Mouse (Mus musculus): ENCODE results near the gene Serpina1f. TPM values are rescaled to one million over a fixed set of nuclear protein-coding genes. Genes with fewer than 3 reads are reported as not detected.
"Not testable (repeated sequence)": the region's sequence is repeated elsewhere in the genome, so short reads cannot be mapped to it uniquely, and the experiment has no call there.

Serpina1f gene
- total RNA-seq, 2 experiments from 2014 or later, result not detected

DNA sequence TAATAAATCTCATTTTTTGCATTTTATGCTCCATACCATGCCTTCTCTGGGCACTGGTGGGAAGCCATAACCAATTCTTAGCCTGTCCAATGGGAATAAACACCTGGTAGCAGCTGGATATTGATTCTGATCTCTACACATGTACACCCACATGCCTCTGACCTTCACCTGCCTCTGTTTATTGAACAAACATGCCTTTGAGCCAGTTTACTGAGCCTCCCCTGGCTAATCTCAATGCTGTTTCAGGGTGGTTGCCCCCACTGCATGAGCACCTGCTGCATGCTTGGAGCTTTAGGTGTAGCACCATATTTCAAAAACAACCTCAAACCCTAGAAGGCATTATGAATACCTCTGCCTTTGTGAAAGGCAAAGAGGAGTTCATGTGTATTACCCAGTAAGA is 33.3 kb downstream of the Serpina1f start:
- not testable (repeated sequence) for DNase-seq

- DNase-seq, result no peak
Measured at GRCm38 (mm10) chr12:103660076-103660475, 35.3 kb downstream of the Serpina1f start.

GRCm38 (mm10) chr12:103659171-103659570 is 36.2 kb downstream of the Serpina1f start:
- no peak for DNase-seq

DNA sequence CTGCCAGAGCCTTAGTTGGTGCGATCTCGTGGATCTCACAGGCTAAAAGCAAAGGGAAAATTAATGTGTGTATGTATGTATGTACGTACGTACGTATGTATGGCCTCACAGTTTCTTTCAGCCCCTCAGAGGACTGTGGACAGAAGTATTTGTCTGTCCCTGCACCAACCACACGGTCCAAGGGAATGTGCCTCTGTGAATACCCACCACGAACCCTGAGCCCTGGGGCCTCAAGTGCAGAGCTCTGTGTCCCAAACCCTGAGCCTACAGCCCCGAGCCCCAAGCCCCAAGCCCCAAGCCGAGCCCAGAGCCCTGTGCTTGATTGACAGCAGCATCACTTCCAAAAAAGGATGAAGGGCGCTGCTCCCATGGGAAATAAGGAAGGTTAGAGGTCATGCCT is 37.3 kb downstream of the Serpina1f start:
- no peak for DNase-seq

- DNase-seq, result no peak
Measured at GRCm38 (mm10) chr12:103656848-103657626, 38.3 kb downstream of the Serpina1f start, which contains the start of gene Serpina6. Serpina6 (minus strand) TSS chr12:103657212.

GRCm38 (mm10) chr12:103655123-103656044 is 39.9 kb downstream of the Serpina1f start:
- no peak for DNase-seq

GRCm38 (mm10) chr12:103653836-103654235 is 41.5 kb downstream of the Serpina1f start:
- DNase-seq, result no peak

DNA sequence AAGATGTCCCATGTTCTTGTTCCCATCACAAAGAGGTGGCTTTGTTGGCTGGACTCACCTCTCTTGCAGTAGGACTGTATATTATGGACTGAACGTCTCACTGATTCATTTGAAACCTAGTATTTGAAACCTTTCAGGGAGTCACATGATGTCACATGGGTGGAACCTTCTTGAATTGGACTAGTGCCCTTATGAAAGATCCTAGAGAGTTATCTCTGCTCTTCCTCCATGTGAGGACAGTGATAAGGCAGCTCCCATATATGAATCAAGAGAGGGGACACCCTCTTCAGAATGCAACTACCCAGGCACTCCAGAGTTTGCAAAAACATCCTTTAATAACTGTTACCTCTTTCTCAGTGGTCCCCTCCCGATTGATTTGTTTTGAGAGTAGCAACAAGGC is 49.0 kb downstream of the Serpina1f start:
- no peak for DNase-seq

GRCm38 (mm10) chr12:103644601-103645000 is 50.7 kb downstream of the Serpina1f start:
- no peak for DNase-seq

DNA sequence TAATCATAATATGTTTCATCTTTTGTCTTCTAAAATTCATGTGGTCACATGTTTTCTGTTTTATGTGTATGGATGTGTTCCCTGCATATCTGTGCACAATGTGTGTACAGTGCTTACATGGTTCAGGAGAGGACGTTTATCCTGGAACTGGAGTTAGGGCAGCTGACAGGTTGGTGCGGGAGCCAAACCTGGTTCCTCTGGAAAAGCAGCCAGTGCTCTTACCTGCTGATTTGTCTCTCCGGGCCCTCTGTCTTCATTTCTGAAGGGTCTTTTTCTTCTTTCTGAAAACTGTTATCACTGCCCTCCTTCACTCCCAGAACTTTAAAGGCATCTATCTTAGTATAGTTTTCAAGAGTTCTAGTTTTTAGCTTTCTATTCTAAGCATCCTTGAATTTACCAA is 51.5 kb downstream of the Serpina1f start:
- no peak for DNase-seq

DNA sequence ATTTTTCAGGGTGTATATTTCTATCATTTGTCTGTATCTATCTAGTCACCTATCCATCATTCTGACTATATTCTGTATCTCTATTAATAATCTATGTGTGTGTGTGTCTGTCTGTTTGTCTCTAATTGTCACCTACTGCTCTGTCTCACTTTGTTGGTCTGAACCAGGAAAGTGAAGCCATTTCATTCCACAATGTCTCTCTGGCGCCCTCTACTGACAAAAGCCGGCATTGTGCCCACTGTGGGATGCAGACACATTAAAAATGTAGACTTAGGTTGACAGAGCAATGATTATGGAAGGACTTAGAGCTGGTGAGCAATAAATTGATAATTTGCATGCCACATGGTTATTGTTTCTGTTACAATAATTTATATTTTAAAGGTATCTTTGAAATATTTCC is 52.0 kb downstream of the Serpina1f start:
- no peak for DNase-seq

Other genes starting within 250 kb of the Serpina1f start
- gene Ifi27l2b, start 238.3 kb downstream of the Serpina1f start, total RNA-seq (2021), result not detected
- under 1 TPM; 0.29 to 0.33 TPM for gene Ppp4r4, start 163.2 kb downstream of the Serpina1f start, total RNA-seq (2021)
- gene Serpina10, start 64.1 kb downstream of the Serpina1f start, total RNA-seq (2021), result not detected
- gene Serpina6, start 38.3 kb downstream of the Serpina1f start, total RNA-seq (2021), result not detected
- not detected for gene Serpina16, start 19.4 kb downstream of the Serpina1f start, total RNA-seq (2021)
- not detected for gene Serpina1d, start 78.1 kb upstream of the Serpina1f start, total RNA-seq (2021)
- gene Serpina1b, start 134.8 kb upstream of the Serpina1f start, total RNA-seq (2021), result not detected
- gene Serpina1a, start 168.0 kb upstream of the Serpina1f start, total RNA-seq (2021), result not detected
- not detected for gene Serpina1c, start 209.4 kb upstream of the Serpina1f start, total RNA-seq (2021)